Mouse (Mus musculus) olfactory bulb, adult 2 months (tissue): ENCODE measurements around the gene Slc22a27. TPM values are rescaled to one million over a fixed set of nuclear protein-coding genes. Genes with fewer than 3 reads are reported as not detected.
"Not testable (repeated sequence)": the region's sequence is repeated elsewhere in the genome, so short reads cannot be mapped to it uniquely, and the experiment has no call there.

Experiments used
- H3K27ac ChIP-seq: fragments of 200-500 bp; 2 replicates; pipeline ENCODE4 v1.5.1; 2012; ENCODE audit warnings: low read depth, low read length; ENCODE audit not compliant: insufficient read depth
- H3K4me1 ChIP-seq: fragments of 200-500 bp; 2 replicates; pipeline ENCODE4 v1.6.1; 2012; ENCODE audit warnings: low read length; ENCODE audit not compliant: control insufficient read depth, insufficient read depth
- H3K4me3 ChIP-seq: fragments of 200-500 bp; 2 replicates; pipeline ENCODE4 v1.5.1; 2012; ENCODE audit warnings: mild to moderate bottlenecking, low read depth, low read length, moderate library complexity; ENCODE audit not compliant: insufficient read depth
- CTCF ChIP-seq: fragments of 200-500 bp; IDR thresholded peaks from 2 replicates; pipeline ENCODE4 v1.5.1; 2012; ENCODE audit warnings: low read depth, mild to moderate bottlenecking, low read length, moderate library complexity; ENCODE audit not compliant: insufficient read depth
- POLR2A ChIP-seq: fragments of 200-500 bp; IDR thresholded peaks from 2 replicates; pipeline ENCODE4 v1.6.1; 2012; ENCODE audit warnings: mild to moderate bottlenecking, low read depth, low read length, moderate library complexity; ENCODE audit not compliant: insufficient read depth
- WGBS: fragments of 180-500 bp; shearing (Covaris S2); methylation state at CpG from one replicate; pipeline ENCODE4 v1.1.7; 2018; 5-methylcytosine and 5-hydroxymethylcytosine counted together
- polyA plus RNA-seq: library from polyadenylated mRNA; stranded (reverse); fragments of >200 nt; gene quantifications from 2 replicates; pipeline ENCODE4 v1.2.4, GENCODE M21; 2012; ENCODE audit warnings: low replicate concordance; ENCODE audit not compliant: missing spikeins, insufficient read depth, insufficient read length

Slc22a27 gene
- not detected in 2 replicates for polyA plus RNA-seq

GRCm38 (mm10) chr19:7965927-7966326 is at the start of gene Slc22a27:
Gene Slc22a27, minus strand, starts transcription at chr19:7966027.
- 69% methylated on average over 5 of the region's 5 CpGs for WGBS

GRCm38 (mm10) chr19:8011596-8011995 is 45.8 kb upstream of the Slc22a27 start:
- not testable (repeated sequence) for H3K4me1 ChIP-seq, H3K27ac ChIP-seq, H3K4me3 ChIP-seq
- 92% methylated on average over 9 of the region's 9 CpGs for WGBS

More at GRCm38 (mm10) chr19:7965927-7966326, at the start of gene Slc22a27:
- H3K4me3 ChIP-seq, H3K27ac ChIP-seq, H3K4me1 ChIP-seq: not testable (repeated sequence)

- 92% methylated on average over 6 of the region's 6 CpGs for WGBS
- H3K27ac ChIP-seq, H3K4me1 ChIP-seq, H3K4me3 ChIP-seq: not testable (repeated sequence)
These were observed 43.3 kb upstream of the Slc22a27 start for GRCm38 (mm10) chr19:8009086-8009485.

- WGBS, result 89% methylated on average over 2 of the region's 2 CpGs
- H3K4me3 ChIP-seq, result no peak overlapping the region
- no peaks in the 10 kb centered on the region for H3K4me1 ChIP-seq
- H3K27ac ChIP-seq, result no peak overlapping the region
- no peak for TF ChIP-seq CTCF
- no peak for TF ChIP-seq POLR2A
These were observed 2.9 kb upstream of the Slc22a27 start for GRCm38 (mm10) chr19:7968703-7969102.

- H3K4me1 ChIP-seq, H3K4me3 ChIP-seq, H3K27ac ChIP-seq: not testable (repeated sequence)
- 53% methylated on average over 1 of the region's 1 CpGs for WGBS
These were observed 723 bp upstream of the Slc22a27 start for GRCm38 (mm10) chr19:7966550-7966949.

- WGBS, result 91% methylated on average over 18 of the region's 18 CpGs
- H3K27ac ChIP-seq, H3K4me3 ChIP-seq, H3K4me1 ChIP-seq: not testable (repeated sequence)
These were observed 26.4 kb downstream of the Slc22a27 start for GRCm38 (mm10) chr19:7939391-7939790.

- Histone ChIP-seq H3K4me1 (no peaks in the 10 kb centered on the region), H3K4me3 (no peak overlapping the region), H3K27ac (no peak overlapping the region)
- WGBS, result 92% methylated on average over 1 of the region's 1 CpGs
- TF ChIP-seq CTCF, result no peak
These were observed 89.2 kb downstream of the Slc22a27 start for GRCm38 (mm10) chr19:7876626-7877025.

- no peak for TF ChIP-seq POLR2A
- no peak for TF ChIP-seq CTCF
- no peak overlapping the region for H3K4me3 ChIP-seq
- no peaks in the 10 kb centered on the region for H3K4me1 ChIP-seq
- WGBS, result 56% methylated on average over 2 of the region's 2 CpGs
- no peak overlapping the region for H3K27ac ChIP-seq
These were observed 136.0 kb downstream of the Slc22a27 start for GRCm38 (mm10) chr19:7829851-7830250.

Other genes starting within 250 kb of the Slc22a27 start
- not detected in 2 replicates for gene Slc22a26, start 163.4 kb downstream of the Slc22a27 start, polyA plus RNA-seq
- gene Slc22a28, start 166.0 kb upstream of the Slc22a27 start, polyA plus RNA-seq, result not detected in 2 replicates